Mouse (Mus musculus) limb, embryonic 11.5 days (tissue): ENCODE results near the gene Ccdc90b. TPM values are rescaled to one million over a fixed set of nuclear protein-coding genes. Genes with fewer than 3 reads are reported as not detected.

Experiments
- ATAC-seq: fragments of 200-750 bp; cut with Nextera tagmentation; 2 replicates; pipeline ENCODE4 v1.8.0; 2017; ENCODE audit warnings: low read depth; ENCODE audit not compliant: insufficient number of reproducible peaks, low FRiP score, low TSS enrichment
- DNase-seq: peaks from one replicate; pipeline ENCODE4 v3.0.0-alpha.2; 2015; ENCODE audit warnings: low spot score
- H3K27ac ChIP-seq: fragments of 300-500 bp; sonication (generic); replicated peaks from 2 replicates; pipeline ENCODE4 v1.5.1; 2014; ENCODE audit warnings: low read depth, mild to moderate bottlenecking, low read length
- H3K27me3 ChIP-seq: fragments of 300-500 bp; sonication (generic); 2 replicates; pipeline ENCODE4 v1.6.1; 2014; ENCODE audit warnings: mild to moderate bottlenecking, low read length, mixed read lengths; ENCODE audit not compliant: control insufficient read depth, insufficient read depth
- H3K36me3 ChIP-seq: fragments of 300-500 bp; sonication (generic); 2 replicates; pipeline ENCODE4 v1.6.1; 2014; ENCODE audit warnings: mild to moderate bottlenecking, low read length, moderate library complexity, mixed read lengths; ENCODE audit not compliant: control insufficient read depth, insufficient read depth
- H3K4me1 ChIP-seq: fragments of 300-500 bp; sonication (generic); 2 replicates; pipeline ENCODE4 v1.6.1; 2014; ENCODE audit warnings: low read length, mixed read lengths; ENCODE audit not compliant: control insufficient read depth, insufficient read depth
- H3K4me2 ChIP-seq: fragments of 300-500 bp; sonication (generic); 2 replicates; pipeline ENCODE4 v1.6.1; 2014; ENCODE audit warnings: low read depth, mild to moderate bottlenecking, moderate library complexity; ENCODE audit not compliant: severe bottlenecking
- H3K4me3 ChIP-seq: fragments of 300-500 bp; sonication (generic); 2 replicates; pipeline ENCODE4 v1.5.1; 2014; ENCODE audit warnings: low read depth, low read length
- H3K9ac ChIP-seq: fragments of 300-500 bp; sonication (generic); 2 replicates; pipeline ENCODE4 v1.6.1; 2014; ENCODE audit warnings: mild to moderate bottlenecking, low read length
- H3K9me3 ChIP-seq: fragments of 300-500 bp; sonication (generic); 2 replicates; pipeline ENCODE4 v1.6.1; 2016; ENCODE audit warnings: low read length; ENCODE audit not compliant: control insufficient read depth
- WGBS: fragments of 180-500 bp; shearing (Covaris S2); extraction: QIAGEN DNeasy Blood & Tissue Kit; methylation state at CpG from one replicate; pipeline ENCODE4 v1.1.7; 2014; 5-methylcytosine and 5-hydroxymethylcytosine counted together
- polyA plus RNA-seq: library from polyadenylated mRNA; unstranded; fragments of >200 nt; fragmentation: Nextera tagmentation; extraction: Ambion mirVana; gene quantifications from 2 replicates; pipeline ENCODE4 v1.2.1, GENCODE M21; 2014

Ccdc90b gene
- polyA plus RNA-seq, 1 experiment from 2014 or later, result 53.3 TPM

DNA sequence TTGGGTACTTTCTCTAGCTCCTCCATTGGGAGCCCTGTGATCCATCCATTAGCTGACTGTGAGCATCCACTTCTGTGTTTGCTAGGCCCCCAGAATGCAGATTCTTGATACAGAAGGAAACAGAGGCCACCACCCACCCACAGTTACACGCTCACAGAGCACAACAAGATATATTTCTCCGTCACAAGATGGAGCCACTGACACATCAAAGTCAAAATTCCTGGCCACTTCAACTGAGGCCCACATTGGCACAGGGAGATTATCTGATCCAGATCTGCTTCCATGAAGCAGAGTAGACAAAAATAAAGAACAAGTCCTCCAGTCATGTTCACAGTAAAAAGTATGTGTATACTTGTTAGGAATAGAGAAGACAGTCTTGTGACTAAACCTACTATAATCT lies 69.2 kb downstream of the Ccdc90b start:
- H3K36me3 ChIP-seq, result no peaks in the 10 kb centered on the region
- H3K27ac ChIP-seq, result no peak overlapping the region
- H3K9ac ChIP-seq, result no peak overlapping the region
- no peaks in the 10 kb centered on the region for H3K27me3 ChIP-seq
- WGBS, result 48% methylated on average over 2 of the region's 2 CpGs
- H3K4me2 ChIP-seq, result no peak overlapping the region
- H3K4me3 ChIP-seq, result no peak overlapping the region
- H3K9me3 ChIP-seq, result no peaks in the 10 kb centered on the region
- no peak for DNase-seq
- no peaks in the 10 kb centered on the region for H3K4me1 ChIP-seq
- no peak for ATAC-seq

Other genes starting within 250 kb of the Ccdc90b start
- 6.8 and 7.5 TPM in 2 replicates for gene Ankrd42, start 76.0 kb downstream of the Ccdc90b start, polyA plus RNA-seq
- 22.0 and 23.3 TPM in 2 replicates for gene Pcf11, start 108.8 kb downstream of the Ccdc90b start, polyA plus RNA-seq
- gene Rab30, start 180.5 kb downstream of the Ccdc90b start, polyA plus RNA-seq, result 11.5 and 11.9 TPM in 2 replicates